Mouse (Mus musculus) C2C12 (cell line): ENCODE measurements around the gene Uri1.

Experiments used
- CEBPB ChIP-seq: IDR thresholded peaks from one replicate; pipeline ENCODE4 v1.6.1; 2011; ENCODE audit warnings: low read depth, mild to moderate bottlenecking, control low read depth, moderate library complexity
- CTCF ChIP-seq: IDR thresholded peaks from one replicate; pipeline ENCODE4 v1.5.1; 2011; ENCODE audit not compliant: control insufficient read depth, insufficient read depth, insufficient read length

GRCm38 (mm10) chr7:37922999-37923398 is 100.4 kb downstream of the Uri1 start:
- TF ChIP-seq CTCF (no peak), CEBPB (no peak)
